13 mouse cellular contexts compared by ENCODE assay signal in the genomic region with DNA sequence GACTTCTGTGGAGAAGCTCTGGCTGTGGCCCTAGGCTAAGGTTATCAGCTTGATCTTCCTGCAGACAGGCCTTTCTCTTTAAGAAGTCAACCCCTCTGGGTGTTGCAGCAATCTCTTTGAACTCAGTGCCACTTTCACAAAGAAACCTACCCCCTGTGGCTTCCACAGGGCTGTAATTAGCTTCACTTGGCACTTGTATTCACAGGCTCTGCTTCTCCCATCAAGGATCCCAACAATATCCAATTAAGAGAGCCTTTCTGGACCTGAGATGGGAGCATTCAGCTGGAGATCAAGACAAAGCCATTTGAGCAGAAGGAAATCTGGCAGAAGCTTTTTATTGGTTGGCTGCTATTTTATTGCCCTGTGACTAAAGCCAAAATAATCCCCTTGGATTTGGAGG.
DNase-seq lines count a peak whose midpoint lies in the region; ATAC-seq lines count a peak whose summit lies in the region.
"Had no signal": no experiment of that assay in that cellular context is flagged by ENCODE, and none has a peak within 500 bp of the region (broad histone marks: within the 10 kb centered on the region; RNA-seq: fewer than 3 reads in every experiment).

No protein-coding gene starts in this region.

- H3K36me3 ChIP-seq in forebrain, embryonic 16.5 days (ENCODE audit: control insufficient read depth, insufficient read depth), result no peaks in the 10 kb centered on the region
- H3K36me3 ChIP-seq in midbrain, embryonic 16.5 days (ENCODE audit: control insufficient read depth, insufficient read depth, low read length), result no peaks in the 10 kb centered on the region
- H3K36me3 ChIP-seq: liver, embryonic 15.5 days had no signal

- H3K9me3 ChIP-seq in forebrain, embryonic 16.5 days (ENCODE audit: control insufficient read depth, low read length), result no peaks in the 10 kb centered on the region
- no peaks in the 10 kb centered on the region for H3K9me3 ChIP-seq in midbrain, embryonic 16.5 days (replicated peaks; ENCODE audit: control insufficient read depth, low read length, poor library complexity, severe bottlenecking)
- H3K9me3 ChIP-seq: liver, embryonic 15.5 days had no signal

- H3K27me3 ChIP-seq in forebrain, embryonic 16.5 days (replicated peaks; ENCODE audit: control insufficient read depth, insufficient read depth, low read length), result no peaks in the 10 kb centered on the region
- H3K27me3 ChIP-seq in midbrain, embryonic 16.5 days (ENCODE audit: control insufficient read depth, insufficient read depth, low read depth, low read length), result no peaks in the 10 kb centered on the region
- H3K27me3 ChIP-seq: liver, embryonic 15.5 days had no signal

- H3K27ac ChIP-seq in forebrain, embryonic 16.5 days (ENCODE audit: low read length), result no peak overlapping the region
- no peak overlapping the region for H3K27ac ChIP-seq in midbrain, embryonic 16.5 days (ENCODE audit: low read length)
- H3K27ac ChIP-seq: liver, embryonic 15.5 days had no signal

- no peak overlapping the region for H3K4me3 ChIP-seq in forebrain, embryonic 16.5 days (replicated peaks; ENCODE audit: low read length)
- no peak overlapping the region for H3K4me3 ChIP-seq in midbrain, embryonic 16.5 days (ENCODE audit: low read depth, low read length)
- H3K4me3 ChIP-seq: liver, embryonic 15.5 days had no signal

- peak; percentile 45 for DNase-seq in heart, adult 11 months
- DNase-seq in heart, postnatal 14 days, result no peak
- peak; percentile 38 for DNase-seq in embryo, embryonic 9.5 days (ENCODE audit: extremely low spot score)
- DNase-seq in natural killer cell, adult 2 months (ENCODE audit: low spot score in 2 of 2), result no peak
- no peak for DNase-seq in layer of hippocampus, adult 8-10 months (ENCODE audit: low spot score in 2 of 2)
- DNase-seq in gastrocnemius, postnatal 10 days, result no peak
- DNase-seq: adrenal gland, postnatal 10 days; lung, postnatal 14 days; right cerebral cortex, postnatal 4 days; thymus, adult 2 months had no signal

- intact Hi-C loops in heart, postnatal 14 days (cut with DNase I), result no loop called here

- peak; percentile 93 for ATAC-seq in forebrain, embryonic 16.5 days
- ATAC-seq in midbrain, embryonic 16.5 days, result peak; percentile 48; the same call in 1 of the 2 replicates

- peaks cover 7% of the 10 kb centered on the region; the same call in 1 of the 2 replicates for H3K4me1 ChIP-seq in forebrain, embryonic 16.5 days (replicated peaks; ENCODE audit: control insufficient read depth, insufficient read depth, low read length)
- H3K4me1 ChIP-seq in midbrain, embryonic 16.5 days (ENCODE audit: control insufficient read depth, insufficient read depth, low read length), result no peaks in the 10 kb centered on the region
- H3K4me1 ChIP-seq: liver, embryonic 15.5 days had no signal

- no peak overlapping the region for H3K9ac ChIP-seq in forebrain, embryonic 16.5 days (replicated peaks; ENCODE audit: low read depth, low read length)
- H3K9ac ChIP-seq in midbrain, embryonic 16.5 days (ENCODE audit: low read depth, low read length), result no peak overlapping the region
- H3K9ac ChIP-seq: liver, embryonic 15.5 days had no signal

- H3K4me2 ChIP-seq in forebrain, embryonic 16.5 days (ENCODE audit: low read length), result no peak overlapping the region
- H3K4me2 ChIP-seq in midbrain, embryonic 16.5 days (ENCODE audit: low read length), result no peak overlapping the region
- H3K4me2 ChIP-seq: liver, embryonic 15.5 days had no signal

Comparison
In these comparisons a context has a peak if more than half of its experiments do, and no peak if none do; other contexts are left out.
1. DNase-seq: peak in heart, adult 11 months (single experiment) and embryo, embryonic 9.5 days (single experiment); none in heart, postnatal 14 days (0 of 2), natural killer cell, adult 2 months (0 of 2), layer of hippocampus, adult 8-10 months (0 of 2) and gastrocnemius, postnatal 10 days (single experiment).